Mouse (Mus musculus): Measurements from ENCODE around the gene Ccr10. TPM values are rescaled to one million over a fixed set of nuclear protein-coding genes. Genes with fewer than 3 reads are reported as not detected.
A peak's percentile ranks its signal among the peaks of the same experiment; 100 is the strongest.
"Not testable (repeated sequence)": the region's sequence is repeated elsewhere in the genome, so short reads cannot be mapped to it uniquely, and the experiment has no call there.

Gene Ccr10
- polyA plus RNA-seq, 1 experiment from 2014 or later, result not detected

- no peak overlapping the region for H3K4me2 ChIP-seq (ENCODE audit: low read depth, low read length)
- peaks cover 63% of the 10 kb centered on the region for H3K36me3 ChIP-seq (ENCODE audit: control insufficient read depth, insufficient read depth, low read length)
- H3K9me3 ChIP-seq (ENCODE audit: control insufficient read depth, low read length), result no peaks in the 10 kb centered on the region
- ATAC-seq (ENCODE audit: low read depth) (no peak), DNase-seq (ENCODE audit: low spot score) (no peak)
- no peak overlapping the region for H3K4me3 ChIP-seq (ENCODE audit: low read depth, low read length)
- WGBS, result 53% methylated on average over 14 of the region's 14 CpGs
- H3K27ac ChIP-seq (replicated peaks; ENCODE audit: low read depth, low read length), result no peak overlapping the region
- no peak overlapping the region for H3K9ac ChIP-seq (ENCODE audit: low read depth, low read length)
- H3K4me1 ChIP-seq (ENCODE audit: control insufficient read depth, insufficient read depth, low read length), result peaks cover 18% of the 10 kb centered on the region
- peaks cover 78% of the 10 kb centered on the region for H3K27me3 ChIP-seq (replicated peaks; ENCODE audit: control insufficient read depth, insufficient read depth, low read length)
These were observed 8.9 kb downstream of the Ccr10 start for GRCm38 (mm10) chr11:101166357-101166756.

GRCm38 (mm10) chr11:101164677-101165580 lies 10.3 kb downstream of the Ccr10 start:
- H3K27me3 ChIP-seq (replicated peaks; ENCODE audit: control insufficient read depth, insufficient read depth, low read length), result peaks cover 74% of the 10 kb centered on the region
- peak overlapping the region; percentile 39; the same call in 1 of the 2 replicates for H3K4me3 ChIP-seq (ENCODE audit: low read depth, low read length)
- peak; percentile 80 for DNase-seq (ENCODE audit: low spot score)
- ATAC-seq (ENCODE audit: low read depth), result peak; percentile 60; the same call in 1 of the 2 replicates
- peak overlapping the region; percentile 63 for H3K4me2 ChIP-seq (ENCODE audit: low read depth, low read length)
- H3K4me1 ChIP-seq (ENCODE audit: control insufficient read depth, insufficient read depth, low read length), result peaks cover 18% of the 10 kb centered on the region
- 27% methylated on average over 35 of the region's 35 CpGs for WGBS
- H3K9ac ChIP-seq (ENCODE audit: low read depth, low read length), result no peak overlapping the region
- H3K27ac ChIP-seq (replicated peaks; ENCODE audit: low read depth, low read length), result no peak overlapping the region
- no peaks in the 10 kb centered on the region for H3K9me3 ChIP-seq (ENCODE audit: control insufficient read depth, low read length)
- H3K36me3 ChIP-seq (ENCODE audit: control insufficient read depth, insufficient read depth, low read length), result peaks cover 66% of the 10 kb centered on the region

- peaks cover 68% of the 10 kb centered on the region for H3K27me3 ChIP-seq (replicated peaks; ENCODE audit: control insufficient read depth, insufficient read depth, low read length)
- H3K4me2 ChIP-seq (ENCODE audit: low read depth, low read length), result peak overlapping the region; percentile 63
- peak overlapping the region; percentile 55 for H3K9ac ChIP-seq (ENCODE audit: low read depth, low read length)
- DNase-seq (ENCODE audit: low spot score) (no peak), ATAC-seq (ENCODE audit: low read depth) (no peak)
- peaks cover 14% of the 10 kb centered on the region for H3K4me1 ChIP-seq (ENCODE audit: control insufficient read depth, insufficient read depth, low read length)
- no peak overlapping the region for H3K27ac ChIP-seq (replicated peaks; ENCODE audit: low read depth, low read length)
- WGBS, result 11% methylated on average over 20 of the region's 21 CpGs
- no peaks in the 10 kb centered on the region for H3K9me3 ChIP-seq (ENCODE audit: control insufficient read depth, low read length)
- peak overlapping the region; percentile 39 for H3K4me3 ChIP-seq (ENCODE audit: low read depth, low read length)
- peaks cover 66% of the 10 kb centered on the region for H3K36me3 ChIP-seq (ENCODE audit: control insufficient read depth, insufficient read depth, low read length)
These were observed 10.9 kb downstream of the Ccr10 start for GRCm38 (mm10) chr11:101164351-101164665.

- peaks cover 66% of the 10 kb centered on the region for H3K36me3 ChIP-seq (ENCODE audit: control insufficient read depth, insufficient read depth, low read length)
- H3K27me3 ChIP-seq (replicated peaks; ENCODE audit: control insufficient read depth, insufficient read depth, low read length), result peaks cover 62% of the 10 kb centered on the region
- no peak for DNase-seq (ENCODE audit: low spot score)
- WGBS, result 20% methylated on average over 42 of the region's 49 CpGs
- no peaks in the 10 kb centered on the region for H3K9me3 ChIP-seq (ENCODE audit: control insufficient read depth, low read length)
- H3K9ac ChIP-seq (ENCODE audit: low read depth, low read length), result peak overlapping the region; percentile 55
- no peak for ATAC-seq (ENCODE audit: low read depth)
- H3K4me2 ChIP-seq (ENCODE audit: low read depth, low read length), result peak overlapping the region; percentile 63
- no peak overlapping the region for H3K27ac ChIP-seq (replicated peaks; ENCODE audit: low read depth, low read length)
- H3K4me3 ChIP-seq (ENCODE audit: low read depth, low read length), result peak overlapping the region; percentile 39
- peaks cover 8% of the 10 kb centered on the region for H3K4me1 ChIP-seq (ENCODE audit: control insufficient read depth, insufficient read depth, low read length)
These were observed 11.5 kb downstream of the Ccr10 start for GRCm38 (mm10) chr11:101163476-101164350.

GRCm38 (mm10) chr11:101162772-101163171 lies 12.5 kb downstream of the Ccr10 start:
- Histone ChIP-seq H3K36me3 (ENCODE audit: control insufficient read depth, insufficient read depth, low read length) (peaks cover 64% of the 10 kb centered on the region), H3K9ac (ENCODE audit: low read depth, low read length) (no peak overlapping the region), H3K27ac (replicated peaks; ENCODE audit: low read depth, low read length) (no peak overlapping the region), H3K4me1 (ENCODE audit: control insufficient read depth, insufficient read depth, low read length) (peaks cover 6% of the 10 kb centered on the region; the same call in 1 of the 2 replicates), H3K9me3 (ENCODE audit: control insufficient read depth, low read length) (no peaks in the 10 kb centered on the region), H3K4me3 (ENCODE audit: low read depth, low read length) (no peak overlapping the region), H3K27me3 (replicated peaks; ENCODE audit: control insufficient read depth, insufficient read depth, low read length) (peaks cover 52% of the 10 kb centered on the region), H3K4me2 (ENCODE audit: low read depth, low read length) (no peak overlapping the region)
- 74% methylated on average over 5 of the region's 5 CpGs for WGBS
- no peak for DNase-seq (ENCODE audit: low spot score)
- no peak for ATAC-seq (ENCODE audit: low read depth)

GRCm38 (mm10) chr11:101162301-101162700 lies 12.9 kb downstream of the Ccr10 start:
- no peak for DNase-seq (ENCODE audit: low spot score)
- no peak for ATAC-seq (ENCODE audit: low read depth)
- Histone ChIP-seq H3K27me3 (replicated peaks; ENCODE audit: control insufficient read depth, insufficient read depth, low read length) (peaks cover 47% of the 10 kb centered on the region), H3K27ac (replicated peaks; ENCODE audit: low read depth, low read length) (no peak overlapping the region), H3K4me2 (ENCODE audit: low read depth, low read length) (no peak overlapping the region), H3K4me3 (ENCODE audit: low read depth, low read length) (no peak overlapping the region), H3K9me3 (ENCODE audit: control insufficient read depth, low read length) (no peaks in the 10 kb centered on the region), H3K9ac (ENCODE audit: low read depth, low read length) (no peak overlapping the region), H3K36me3 (ENCODE audit: control insufficient read depth, insufficient read depth, low read length) (peaks cover 59% of the 10 kb centered on the region), H3K4me1 (ENCODE audit: control insufficient read depth, insufficient read depth, low read length) (peaks cover 6% of the 10 kb centered on the region; the same call in 1 of the 2 replicates)
- 61% methylated on average over 5 of the region's 5 CpGs for WGBS

- H3K27ac ChIP-seq (replicated peaks; ENCODE audit: low read depth, low read length), result no peak overlapping the region
- no peaks in the 10 kb centered on the region for H3K9me3 ChIP-seq (ENCODE audit: control insufficient read depth, low read length)
- ATAC-seq (ENCODE audit: low read depth) (no peak), DNase-seq (ENCODE audit: low spot score) (no peak)
- peaks cover 6% of the 10 kb centered on the region; the same call in 1 of the 2 replicates for H3K4me1 ChIP-seq (ENCODE audit: control insufficient read depth, insufficient read depth, low read length)
- peaks cover 52% of the 10 kb centered on the region for H3K36me3 ChIP-seq (ENCODE audit: control insufficient read depth, insufficient read depth, low read length)
- H3K4me3 ChIP-seq (ENCODE audit: low read depth, low read length), result no peak overlapping the region
- WGBS, result 88% methylated on average over 15 of the region's 15 CpGs
- no peak overlapping the region for H3K9ac ChIP-seq (ENCODE audit: low read depth, low read length)
- peaks cover 40% of the 10 kb centered on the region for H3K27me3 ChIP-seq (replicated peaks; ENCODE audit: control insufficient read depth, insufficient read depth, low read length)
- H3K4me2 ChIP-seq (ENCODE audit: low read depth, low read length), result no peak overlapping the region
These were observed 13.7 kb downstream of the Ccr10 start for GRCm38 (mm10) chr11:101161551-101161950.

GRCm38 (mm10) chr11:101160981-101161505 lies 14.2 kb downstream of the Ccr10 start:
- not testable (repeated sequence) for H3K4me1 ChIP-seq (ENCODE audit: control insufficient read depth, insufficient read depth, low read length); H3K4me2 ChIP-seq (ENCODE audit: low read depth, low read length); H3K9me3 ChIP-seq (ENCODE audit: control insufficient read depth, low read length); ATAC-seq (ENCODE audit: low read depth); H3K9ac ChIP-seq (ENCODE audit: low read depth, low read length); DNase-seq (ENCODE audit: low spot score); H3K4me3 ChIP-seq (ENCODE audit: low read depth, low read length); H3K27ac ChIP-seq (replicated peaks; ENCODE audit: low read depth, low read length)
- peaks cover 47% of the 10 kb centered on the region for H3K36me3 ChIP-seq (ENCODE audit: control insufficient read depth, insufficient read depth, low read length)
- H3K27me3 ChIP-seq (replicated peaks; ENCODE audit: control insufficient read depth, insufficient read depth, low read length), result peaks cover 35% of the 10 kb centered on the region
- 75% methylated on average over 4 of the region's 8 CpGs for WGBS

Data from embryonic facial prominence, embryonic 14.5 days (tissue).